10 mouse cellular contexts compared by ENCODE assay signal in genomic region chr11:85334778-85335177, GRCm38 (mm10). TPM values are rescaled to one million over a fixed set of nuclear protein-coding genes. Genes with fewer than 3 reads are reported as not detected.
A peak's percentile ranks its signal among the peaks of the same experiment; 100 is the strongest.
DNase-seq lines count a peak whose midpoint lies in the region; ATAC-seq and TF ChIP-seq lines count a peak whose summit lies in the region.
"Had no signal": no experiment of that assay in that cellular context is flagged by ENCODE, and none has a peak within 500 bp of the region (broad histone marks: within the 10 kb centered on the region; RNA-seq: fewer than 3 reads in every experiment).

No protein-coding gene starts in this region.

- peak; percentile 18 to 21 for DNase-seq in left cerebral cortex, adult 2 months (ENCODE audit: extremely low spot score in 1 of 2, low spot score in 2 of 2)
- DNase-seq in left cerebral cortex, adult 11 months (ENCODE audit: low spot score): no peak
- peak; percentile 9 for DNase-seq in G1E (ENCODE audit: low spot score)
- peak; percentile 69 to 78 for DNase-seq in adrenal gland, postnatal 36 days
- peak; percentile 68 for DNase-seq in kidney, postnatal 14 days
- peak; percentile 53 for DNase-seq in retina, postnatal 1 day
- no peak for DNase-seq in neural tube, embryonic 10.5 days (ENCODE audit: extremely low spot score, low spot score)

- no peaks in the 10 kb centered on the region for H3K27me3 ChIP-seq in G1E (ENCODE audit: insufficient read depth, low read length)
- H3K27me3 ChIP-seq: liver, embryonic 15.5 days had no signal

- peaks cover 74% of the 10 kb centered on the region for H3K36me3 ChIP-seq in G1E (replicated peaks)

- peak; percentile 59 for TF ChIP-seq CTCF in left cerebral cortex, adult 2 months (IDR thresholded peaks at IDR 0.05)
- TF ChIP-seq CTCF in G1E (IDR thresholded peaks at IDR 0.05; ENCODE audit: low read depth, low read length): peak; percentile 40; the same call in 1 of the 2 replicates
- 0 out of 2 replicates have a peak, but pooled peaks have one; percentile 30 for TF ChIP-seq CTCF in embryonic fibroblast, embryonic 13.5 days (IDR thresholded peaks at IDR 0.05; ENCODE audit: borderline replicate concordance, insufficient read depth, low read length)

- H3K9me3 ChIP-seq in G1E (replicated peaks): no peaks in the 10 kb centered on the region
- H3K9me3 ChIP-seq: liver, embryonic 15.5 days had no signal

- no peak overlapping the region for H3K4me3 ChIP-seq in left cerebral cortex, adult 2 months
- H3K4me3 ChIP-seq in G1E (ENCODE audit: low read depth, low read length): no peak overlapping the region
- no peak overlapping the region for H3K4me3 ChIP-seq in embryonic fibroblast, embryonic 13.5 days (ENCODE audit: insufficient read depth, low read length)
- H3K4me3 ChIP-seq: erythroblast, embryonic 14.5 days; liver, embryonic 15.5 days had no signal

- TF ChIP-seq POLR2A in embryonic fibroblast, embryonic 13.5 days (IDR thresholded peaks at IDR 0.05; ENCODE audit: low read depth, low read length): no peak

- no peak overlapping the region for H3K27ac ChIP-seq in left cerebral cortex, adult 2 months
- no peak overlapping the region for H3K27ac ChIP-seq in embryonic fibroblast, embryonic 13.5 days (ENCODE audit: insufficient read depth, low read length)
- H3K27ac ChIP-seq: liver, embryonic 15.5 days had no signal

- intact Hi-C loops in left cerebral cortex, adult 2 months (cut with DNase I): no loop called here

- ATAC-seq in G1E (ENCODE audit: extremely low read depth, insufficient number of reproducible peaks, low FRiP score, poor library complexity, severe bottlenecking): no peak

- peaks cover 15% of the 10 kb centered on the region for H3K4me1 ChIP-seq in G1E (ENCODE audit: insufficient read depth, low read depth, low read length)
- H3K4me1 ChIP-seq in embryonic fibroblast, embryonic 13.5 days (ENCODE audit: control insufficient read depth, insufficient read depth, low read length): no peaks in the 10 kb centered on the region

RNA-seq across cellular contexts. Expression of gene Bcas3, which starts 18.2 kb away (rescaled TPM):
- 10 to 100 TPM; 69.1 to 73.0 TPM for total RNA-seq in left cerebral cortex, adult 2 months (2021)
- total RNA-seq in G1E (2014; fragmentation: Nextera tagmentation) (33.2 and 41.3 TPM in 2 replicates), G1E (2017) (19.0 and 20.1 TPM in 2 replicates)
- polyA plus RNA-seq in G1E (2012): 61.0 and 74.3 TPM in 2 replicates
- 10 to 100 TPM; 36.4 to 52.8 TPM for total RNA-seq in adrenal gland, postnatal 36 days (2021)
- 17.0 and 20.6 TPM in 2 replicates for polyA plus RNA-seq in embryonic fibroblast, embryonic 13.5 days (2011; ENCODE audit: insufficient read length, low read depth, missing spikeins)

RNA-seq across cellular contexts. Expression of gene Ppm1d, which starts 23.7 kb away (rescaled TPM):
- 10 to 100 TPM; 17.7 to 18.0 TPM for total RNA-seq in left cerebral cortex, adult 2 months (2021)
- total RNA-seq in G1E (2014; fragmentation: Nextera tagmentation) (38.6 and 44.8 TPM in 2 replicates), G1E (2017) (13.4 and 15.7 TPM in 2 replicates)
- polyA plus RNA-seq in G1E (2012): 9.5 and 9.9 TPM in 2 replicates
- total RNA-seq in adrenal gland, postnatal 36 days (2021): 10 to 100 TPM; 16.2 to 16.6 TPM
- polyA plus RNA-seq in embryonic fibroblast, embryonic 13.5 days (2011; ENCODE audit: insufficient read length, low read depth, missing spikeins): 9.4 and 9.5 TPM in 2 replicates

Comparison
In these comparisons a context has a peak if more than half of its experiments do, and no peak if none do; other contexts are left out.
1. DNase-seq: peak in left cerebral cortex, adult 2 months (2 of 2), G1E (single experiment), adrenal gland, postnatal 36 days (2 of 2), kidney, postnatal 14 days (single experiment) and retina, postnatal 1 day (single experiment); none in left cerebral cortex, adult 11 months (single experiment) and neural tube, embryonic 10.5 days (single experiment).
2. Peak in every context shown above with its lines, with median percentiles within 50 percentile points of each other: CTCF ChIP-seq.